Mouse (Mus musculus) liver, embryonic 11.5 days (tissue): ENCODE data around the gene Zbtb8a. TPM values are rescaled to one million over a fixed set of nuclear protein-coding genes. Genes with fewer than 3 reads are reported as not detected.
"Not testable (repeated sequence)": the region's sequence is repeated elsewhere in the genome, so short reads cannot be mapped to it uniquely, and the experiment has no call there.

ENCODE experiments used
- ATAC-seq: fragments of 200-750 bp; cut with Nextera tagmentation; replicated peaks from 2 replicates; pipeline ENCODE4 v1.8.0; 2017; ENCODE audit warnings: moderate number of reproducible peaks, mild to moderate bottlenecking, moderate TSS enrichment, moderate library complexity; ENCODE audit not compliant: low FRiP score
- DNase-seq: peaks from one replicate; pipeline ENCODE4 v3.0.0-alpha.2; 2017; ENCODE audit warnings: low spot score
- H3K27ac ChIP-seq: fragments of 300-500 bp; sonication (generic); 2 replicates; pipeline ENCODE4 v1.5.1; 2014; ENCODE audit warnings: mild to moderate bottlenecking, low read depth, low read length, control low read depth
- H3K27me3 ChIP-seq: fragments of 300-500 bp; sonication (generic); replicated peaks from 2 replicates; pipeline ENCODE4 v1.6.1; 2014; ENCODE audit warnings: low read length, mixed read lengths; ENCODE audit not compliant: control insufficient read depth, insufficient read depth
- H3K36me3 ChIP-seq: fragments of 300-500 bp; sonication (generic); 2 replicates; pipeline ENCODE4 v1.6.1; 2014; ENCODE audit warnings: mild to moderate bottlenecking, low read length, moderate library complexity, mixed read lengths; ENCODE audit not compliant: control insufficient read depth, insufficient read depth
- H3K4me1 ChIP-seq: fragments of 300-500 bp; sonication (generic); replicated peaks from 2 replicates; pipeline ENCODE4 v1.6.1; 2014; ENCODE audit warnings: low read length, mixed read lengths; ENCODE audit not compliant: control insufficient read depth, insufficient read depth
- H3K4me2 ChIP-seq: fragments of 300-500 bp; sonication (generic); 2 replicates; pipeline ENCODE4 v1.6.1; 2014; ENCODE audit warnings: mild to moderate bottlenecking, control low read depth, moderate library complexity
- H3K4me3 ChIP-seq: fragments of 300-500 bp; sonication (generic); 2 replicates; pipeline ENCODE4 v1.5.1; 2014; ENCODE audit warnings: low read depth, low read length, control low read depth
- H3K9ac ChIP-seq: fragments of 300-500 bp; sonication (generic); 2 replicates; pipeline ENCODE4 v1.6.1; 2014; ENCODE audit warnings: low read depth, low read length, control low read depth
- H3K9me3 ChIP-seq: fragments of 300-500 bp; sonication (generic); 2 replicates; pipeline ENCODE4 v1.6.1; 2016; ENCODE audit warnings: low read length, inconsistent platforms, mixed read lengths; ENCODE audit not compliant: control insufficient read depth
- WGBS: fragments of 180-500 bp; shearing (Covaris S2); extraction: QIAGEN DNeasy Blood & Tissue Kit; methylation state at CpG from one replicate; pipeline ENCODE4 v1.1.7; 2014; 5-methylcytosine and 5-hydroxymethylcytosine counted together
- polyA plus RNA-seq: library from polyadenylated mRNA; unstranded; fragments of >200 nt; fragmentation: Nextera tagmentation; extraction: Ambion mirVana; gene quantifications from 2 replicates; pipeline ENCODE4 v1.2.1, GENCODE M21; 2014

The Zbtb8a gene
- polyA plus RNA-seq, 1 experiment from 2014 or later = 4.8 TPM

DNA sequence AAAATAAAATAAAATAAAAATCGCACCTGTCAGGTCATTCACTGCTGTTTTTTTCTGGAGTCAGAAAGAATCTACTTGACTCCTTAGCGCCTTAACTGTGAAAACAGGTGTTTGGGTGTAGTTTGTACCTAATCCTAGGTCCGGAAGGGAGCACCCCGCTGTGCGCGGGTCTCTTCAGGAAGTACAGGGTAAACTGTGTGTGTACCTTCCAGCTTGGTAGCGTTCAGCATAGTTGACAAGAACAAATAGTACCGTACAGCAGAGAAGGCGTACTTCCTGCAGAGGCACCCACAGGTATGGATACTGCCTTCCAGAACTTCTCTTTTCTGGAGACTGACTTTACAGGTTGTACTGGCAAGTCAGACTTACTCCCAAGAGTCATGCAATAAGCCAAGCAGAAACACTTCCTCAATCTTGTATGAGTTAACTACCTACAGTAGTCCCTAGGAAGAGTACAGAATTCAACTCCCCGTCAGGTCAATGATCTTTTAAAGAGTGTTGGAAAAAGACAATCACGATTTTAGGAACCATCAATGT is 3.6 kb downstream of the Zbtb8a start:
- Histone ChIP-seq H3K27me3 (peaks cover 28% of the 10 kb centered on the region), H3K9me3 (no peaks in the 10 kb centered on the region), H3K36me3 (no peaks in the 10 kb centered on the region), H3K4me3 (no peak overlapping the region), H3K27ac (no peak overlapping the region), H3K4me2 (no peak overlapping the region), H3K9ac (no peak overlapping the region), H3K4me1 (peaks cover 4% of the 10 kb centered on the region)
- ATAC-seq (no peak), DNase-seq (no peak)
- 45% methylated on average over 11 of the region's 11 CpGs for WGBS

DNA sequence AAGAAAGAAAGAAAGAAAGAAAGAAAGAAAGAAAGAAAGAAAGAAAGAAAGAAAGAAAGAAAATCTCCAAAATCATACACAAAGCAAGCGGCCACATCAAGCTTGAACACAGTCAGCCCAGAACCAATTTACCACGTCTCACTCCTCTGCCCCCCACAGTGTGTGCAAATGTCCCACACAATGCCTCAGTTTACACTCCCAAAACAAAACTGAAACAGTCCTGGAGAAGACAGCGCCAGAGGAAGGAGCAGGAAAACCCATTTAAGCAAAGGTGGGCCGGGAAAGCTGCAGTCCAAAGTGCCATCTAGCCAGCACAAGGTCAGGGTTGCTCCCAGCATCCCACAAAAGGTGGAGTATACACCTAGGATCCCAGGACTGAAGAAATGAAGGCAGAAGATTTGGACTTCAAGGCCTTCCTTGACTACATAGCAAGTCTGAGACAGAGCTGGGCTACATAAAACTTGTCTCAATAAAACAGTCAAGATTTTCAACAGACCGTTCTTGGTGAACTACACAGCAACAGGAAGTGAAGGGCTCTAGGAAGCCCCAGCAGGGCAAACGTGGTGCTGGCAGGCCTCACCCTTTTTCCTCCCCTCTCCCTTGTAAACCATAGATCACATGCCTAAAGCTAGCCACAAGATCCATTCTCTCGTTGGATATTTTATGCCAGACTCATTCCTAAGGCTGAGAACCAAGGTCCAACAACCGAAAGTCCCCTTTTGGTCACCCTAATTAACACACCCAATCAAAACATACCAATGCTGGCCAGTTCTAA is 4.5 kb downstream of the Zbtb8a start:
- Histone ChIP-seq H3K27me3 (peaks cover 21% of the 10 kb centered on the region), H3K36me3 (no peaks in the 10 kb centered on the region), H3K4me2 (no peak overlapping the region), H3K9me3 (no peaks in the 10 kb centered on the region), H3K27ac (no peak overlapping the region), H3K4me1 (peaks cover 4% of the 10 kb centered on the region), H3K4me3 (no peak overlapping the region), H3K9ac (no peak overlapping the region)
- ATAC-seq (no peak), DNase-seq (no peak)
- 47% methylated on average over 8 of the region's 8 CpGs for WGBS

DNA sequence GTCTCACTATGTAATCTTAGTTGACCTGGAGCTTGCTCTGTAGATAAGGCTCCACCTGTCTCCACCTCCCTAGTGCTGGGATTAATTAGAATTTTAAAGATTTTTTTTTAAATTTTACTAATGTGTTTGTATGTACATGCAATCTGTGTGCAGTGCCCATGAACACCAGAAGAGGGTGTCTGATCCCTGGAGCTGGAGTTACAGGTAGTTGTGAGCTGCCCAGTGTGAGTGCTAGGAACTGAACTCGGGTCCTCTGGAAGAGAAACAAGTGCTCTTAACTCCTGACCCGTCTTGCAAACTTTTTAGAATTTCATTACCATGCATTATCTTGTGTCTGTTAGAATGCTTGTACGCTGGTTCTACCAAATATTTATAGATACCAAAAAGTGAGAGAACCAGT is 6.5 kb downstream of the Zbtb8a start:
- Histone ChIP-seq H3K36me3 (no peaks in the 10 kb centered on the region), H3K4me2 (no peak overlapping the region), H3K4me1 (peaks cover 4% of the 10 kb centered on the region), H3K9me3 (no peaks in the 10 kb centered on the region), H3K27me3 (peaks cover 3% of the 10 kb centered on the region; the same call in 1 of the 2 replicates), H3K4me3 (no peak overlapping the region), H3K9ac (no peak overlapping the region), H3K27ac (no peak overlapping the region)
- no peak for DNase-seq
- 89% methylated on average over 3 of the region's 3 CpGs for WGBS
- no peak for ATAC-seq

DNA sequence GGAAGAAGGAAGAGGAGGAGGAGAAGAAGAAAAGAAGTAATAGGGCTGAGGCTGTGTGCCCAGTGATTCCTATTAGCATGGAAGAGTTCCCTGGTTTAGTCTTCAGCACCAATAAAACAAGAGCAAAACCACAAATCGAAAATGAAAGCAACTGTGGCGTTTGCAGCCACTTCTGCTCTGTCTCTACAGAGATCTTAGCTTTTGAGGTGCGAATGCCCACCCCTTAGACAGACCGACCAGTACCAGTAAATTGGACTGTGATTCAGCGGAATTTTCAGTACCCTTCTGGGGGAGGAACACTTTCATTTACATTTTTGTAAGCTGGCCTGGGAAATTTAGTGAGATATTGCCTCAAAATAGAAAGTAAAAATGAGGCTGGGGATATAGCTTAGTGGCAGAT is 12.7 kb downstream of the Zbtb8a start:
- H3K36me3 ChIP-seq = no peaks in the 10 kb centered on the region
- ATAC-seq (no peak), DNase-seq (no peak)
- no peak overlapping the region for H3K27ac ChIP-seq
- H3K4me3 ChIP-seq = no peak overlapping the region
- no peaks in the 10 kb centered on the region for H3K27me3 ChIP-seq
- no peak overlapping the region for H3K4me2 ChIP-seq
- H3K9ac ChIP-seq = no peak overlapping the region
- 73% methylated on average over 5 of the region's 5 CpGs for WGBS
- no peaks in the 10 kb centered on the region for H3K9me3 ChIP-seq
- H3K4me1 ChIP-seq = peaks cover 4% of the 10 kb centered on the region; the same call in 1 of the 2 replicates

GRCm38 (mm10) chr4:129364379-129364778 is 13.5 kb downstream of the Zbtb8a start:
- Histone ChIP-seq H3K9ac (no peak overlapping the region), H3K27ac (no peak overlapping the region), H3K27me3 (no peaks in the 10 kb centered on the region), H3K4me3 (no peak overlapping the region), H3K4me1 (peaks cover 4% of the 10 kb centered on the region; the same call in 1 of the 2 replicates), H3K4me2 (no peak overlapping the region), H3K36me3 (no peaks in the 10 kb centered on the region), H3K9me3 (no peaks in the 10 kb centered on the region)
- 83% methylated on average over 3 of the region's 3 CpGs for WGBS
- ATAC-seq (no peak), DNase-seq (no peak)

GRCm38 (mm10) chr4:129363463-129363862 is 14.5 kb downstream of the Zbtb8a start:
- Histone ChIP-seq H3K9me3 (no peaks in the 10 kb centered on the region), H3K36me3 (no peaks in the 10 kb centered on the region), H3K4me2 (no peak overlapping the region), H3K9ac (no peak overlapping the region), H3K4me3 (no peak overlapping the region), H3K27ac (no peak overlapping the region), H3K4me1 (peaks cover 4% of the 10 kb centered on the region; the same call in 1 of the 2 replicates), H3K27me3 (no peaks in the 10 kb centered on the region)
- ATAC-seq (no peak), DNase-seq (no peak)
- 85% methylated on average over 9 of the region's 9 CpGs for WGBS

DNA sequence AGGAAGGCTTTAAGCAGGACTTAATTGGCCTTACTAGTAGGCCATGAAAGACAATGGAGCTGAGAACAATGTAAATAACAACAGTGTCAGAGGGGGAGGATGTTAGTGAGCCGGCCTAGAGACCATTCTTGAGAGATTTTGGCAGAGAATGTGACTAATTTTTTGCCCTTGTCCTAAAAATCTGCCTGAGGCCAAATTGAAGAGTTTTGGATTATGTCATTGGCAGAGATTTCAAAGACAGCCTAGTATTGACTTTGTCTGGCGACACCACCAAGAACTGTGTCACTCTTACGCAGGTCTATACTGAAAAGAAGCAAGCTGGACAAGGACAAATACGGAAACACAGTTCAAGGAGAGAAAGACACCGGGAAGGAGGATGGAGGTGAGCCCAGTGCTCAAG is 15.1 kb downstream of the Zbtb8a start:
- ATAC-seq (no peak), DNase-seq (no peak)
- Histone ChIP-seq H3K27ac (no peak overlapping the region), H3K4me1 (peaks cover 4% of the 10 kb centered on the region; the same call in 1 of the 2 replicates), H3K27me3 (no peaks in the 10 kb centered on the region), H3K9ac (no peak overlapping the region), H3K4me2 (no peak overlapping the region), H3K36me3 (no peaks in the 10 kb centered on the region), H3K9me3 (no peaks in the 10 kb centered on the region), H3K4me3 (no peak overlapping the region)
- WGBS = 82% methylated on average over 5 of the region's 5 CpGs

DNA sequence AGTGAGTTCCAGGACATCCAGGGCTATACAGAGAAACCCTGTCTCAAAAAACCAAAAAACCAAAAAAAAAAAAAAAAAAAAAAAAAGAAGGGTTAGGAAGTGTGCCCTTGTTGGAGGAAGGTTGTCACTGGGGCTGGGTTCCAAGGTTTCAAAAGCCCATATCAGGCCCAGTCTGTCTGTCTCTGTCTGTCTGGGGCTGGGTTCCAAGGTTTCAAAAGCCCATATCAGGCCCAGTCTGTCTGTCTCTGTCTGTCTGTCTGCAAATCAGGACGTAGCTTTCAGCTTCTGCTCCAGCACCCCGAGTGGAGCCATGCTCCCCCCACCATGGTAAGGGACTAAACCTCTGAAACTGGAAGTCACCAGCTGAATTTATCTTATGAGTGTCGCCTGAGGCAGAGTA is 15.7 kb downstream of the Zbtb8a start:
- DNase-seq, ATAC-seq, H3K4me3 ChIP-seq, H3K36me3 ChIP-seq, H3K4me1 ChIP-seq, H3K27me3 ChIP-seq, H3K4me2 ChIP-seq, H3K27ac ChIP-seq, H3K9me3 ChIP-seq, H3K9ac ChIP-seq: not testable (repeated sequence)
- whole genome bisulfite sequencing = 63% methylated on average over 3 of the region's 3 CpGs

GRCm38 (mm10) chr4:129357613-129358163 is 20.2 kb downstream of the Zbtb8a start:
- H3K36me3 ChIP-seq = peaks cover 3% of the 10 kb centered on the region; the same call in 1 of the 2 replicates
- H3K4me3 ChIP-seq = no peak overlapping the region
- no peaks in the 10 kb centered on the region for H3K9me3 ChIP-seq

More at GRCm38 (mm10) chr4:129357613-129358163, 20.2 kb downstream of the Zbtb8a start:
- no peaks in the 10 kb centered on the region for H3K27me3 ChIP-seq
- no peak overlapping the region for H3K4me2 ChIP-seq
- H3K27ac ChIP-seq = no peak overlapping the region
- H3K4me1 ChIP-seq = no peaks in the 10 kb centered on the region
- ATAC-seq (no peak), DNase-seq (no peak)
- H3K9ac ChIP-seq = no peak overlapping the region
- 86% methylated on average over 15 of the region's 15 CpGs for WGBS
